Mouse (Mus musculus) common myeloid progenitor, adult 5-6 weeks (primary cell): ENCODE results near the gene Dmac2. TPM values are rescaled to one million over a fixed set of nuclear protein-coding genes. Genes with fewer than 3 reads are reported as not detected.

Experiments
- ATAC-seq: replicated peaks from 2 replicates; pipeline ENCODE4 v1.8.0; 2016; ENCODE audit warnings: low read depth, mild to moderate bottlenecking, moderate TSS enrichment, inconsistent platforms; ENCODE audit not compliant: poor library complexity, severe bottlenecking
- total RNA-seq: library from RNA; stranded (forward); fragments of 200-1000, 187-1606 nt; gene quantifications from 2 replicates; pipeline ENCODE4 v1.2.3, GENCODE M21; 2017

Dmac2 gene
- total RNA-seq, 1 experiment from 2014 or later, result 37.2 TPM

DNA sequence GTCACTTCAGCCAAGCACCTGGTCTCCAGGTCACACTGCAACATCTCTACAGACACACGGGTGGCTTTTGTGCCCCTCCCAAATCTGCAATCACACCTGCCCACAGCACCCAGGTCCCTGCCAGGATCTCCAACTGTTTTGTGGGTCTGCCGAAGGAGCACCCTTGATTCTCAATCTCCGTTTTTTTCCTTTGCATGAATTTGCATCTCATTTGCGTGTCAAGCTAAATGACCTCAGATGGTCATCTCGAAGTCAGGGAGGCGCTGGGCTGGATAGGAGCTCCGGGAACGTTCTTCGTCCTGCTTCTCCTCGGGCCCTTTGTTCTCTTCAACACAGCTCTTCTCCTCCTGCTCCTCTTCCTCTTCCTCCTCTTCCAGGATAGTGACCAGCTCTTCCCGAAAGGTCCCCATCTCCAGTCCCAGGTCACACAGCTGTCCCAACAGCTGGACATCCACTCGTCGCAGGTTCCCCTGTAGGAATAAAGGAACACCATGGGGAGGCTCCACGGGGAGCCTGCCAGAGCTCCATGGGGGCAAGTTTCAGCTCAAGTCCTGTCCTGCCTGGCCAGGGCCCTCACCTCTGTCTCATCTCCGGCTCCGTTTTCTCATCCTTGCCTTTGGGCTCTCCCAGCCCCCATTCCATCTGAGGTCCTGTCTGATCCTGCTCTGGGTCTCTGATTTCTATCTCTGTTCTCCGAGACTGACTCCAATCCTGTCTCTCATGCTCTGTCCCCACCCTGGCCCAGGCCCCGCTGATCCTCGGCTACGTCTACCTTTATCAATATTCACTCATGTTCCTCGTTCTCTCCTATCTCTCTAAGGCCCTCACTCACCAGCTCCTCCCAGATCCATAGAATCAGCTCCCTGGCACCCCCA lies 4.1 kb upstream of the Dmac2 start:
- ATAC-seq, result no peak

DNA sequence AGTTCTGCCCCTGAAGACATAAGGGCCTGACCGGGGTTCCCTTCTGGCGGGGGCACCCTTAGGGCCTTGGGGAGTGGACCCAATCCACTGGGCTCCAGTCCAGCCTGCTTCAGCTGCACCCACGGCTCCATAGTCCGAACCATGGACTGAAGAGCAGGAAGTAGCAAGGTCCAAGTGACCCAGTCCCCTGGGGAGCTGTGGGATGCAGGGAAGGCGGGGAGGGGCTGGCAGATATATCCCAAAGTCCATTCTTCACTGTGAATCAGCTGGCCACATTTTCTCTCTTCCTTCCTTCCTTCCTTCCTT lies 3.6 kb upstream of the Dmac2 start, which contains the start of gene Erich4:
Gene Erich4 (minus strand): TSS at position 187 of the 306 bp plus-strand sequence.
- ATAC-seq, result no peak

DNA sequence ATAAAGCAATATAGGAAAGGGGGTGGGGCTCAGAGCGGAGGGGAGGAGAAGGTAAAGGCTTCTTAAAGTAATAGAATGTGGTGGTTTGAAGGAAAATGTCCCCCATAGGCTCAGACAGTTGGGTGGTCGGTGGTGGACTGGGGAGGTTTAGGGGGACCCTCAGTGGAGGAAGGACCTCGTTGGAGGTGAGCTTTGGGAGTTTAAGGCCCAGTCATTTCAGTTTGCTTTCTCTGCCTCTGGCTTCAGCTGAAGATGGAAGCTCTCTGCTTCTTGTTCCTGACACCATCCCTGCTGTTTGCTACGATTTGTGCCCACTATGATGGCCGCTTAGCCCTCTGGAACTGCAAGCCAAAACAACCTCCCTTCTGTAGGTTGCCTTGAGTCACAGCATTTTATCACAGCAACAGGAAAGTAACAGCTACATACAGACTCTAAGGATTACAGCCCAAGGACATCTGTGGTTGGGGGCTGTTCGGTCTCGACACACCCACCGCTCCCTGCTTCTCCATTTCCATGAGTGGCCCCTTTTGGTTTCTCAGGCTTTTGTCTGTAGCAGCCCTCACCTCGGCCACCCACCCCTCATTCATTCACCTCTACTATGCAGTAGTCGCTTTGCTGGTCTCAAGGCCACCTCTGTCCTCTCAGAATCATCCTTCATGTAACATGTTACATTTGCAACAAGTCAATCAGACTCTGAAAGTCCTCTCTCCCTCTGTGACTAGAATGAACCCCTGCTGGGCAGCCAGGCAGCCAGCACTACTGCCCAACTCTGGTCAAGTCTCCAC lies 1.6 kb upstream of the Dmac2 start:
- no peak for ATAC-seq

DNA sequence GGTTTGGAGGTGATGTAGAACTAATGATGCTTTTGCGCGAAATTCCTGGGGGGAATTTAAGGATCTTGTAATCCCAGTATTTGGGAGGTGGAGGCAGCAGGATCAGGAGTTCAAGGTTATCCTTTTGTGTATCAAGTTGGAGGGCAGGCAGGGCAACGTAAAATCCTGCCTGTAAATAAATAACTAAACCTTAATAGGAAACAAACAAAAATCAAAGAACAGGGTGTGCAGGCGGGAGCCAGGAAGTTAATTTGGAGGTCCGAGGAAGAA lies 443 bp downstream of the Dmac2 start:
- no peak for ATAC-seq

DNA sequence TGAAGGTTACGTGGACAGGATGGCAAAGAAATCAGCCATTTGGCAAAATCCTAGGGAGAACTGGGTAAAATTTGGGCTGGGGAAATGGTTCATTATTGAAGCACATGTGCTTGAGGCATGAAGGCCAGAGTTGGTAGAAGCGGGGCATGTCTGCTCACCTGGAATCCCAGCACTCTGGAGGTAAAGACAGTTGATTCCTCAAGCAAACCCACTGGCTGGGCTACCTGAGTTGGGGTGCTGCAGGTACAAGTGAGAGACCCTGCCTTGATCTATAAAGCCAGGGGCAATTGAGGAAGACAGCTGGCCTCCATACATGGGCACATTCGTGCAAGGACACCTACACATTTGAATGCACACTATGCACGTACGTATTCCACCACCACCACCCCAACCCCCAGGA lies 887 bp downstream of the Dmac2 start:
- ATAC-seq, result no peak

DNA sequence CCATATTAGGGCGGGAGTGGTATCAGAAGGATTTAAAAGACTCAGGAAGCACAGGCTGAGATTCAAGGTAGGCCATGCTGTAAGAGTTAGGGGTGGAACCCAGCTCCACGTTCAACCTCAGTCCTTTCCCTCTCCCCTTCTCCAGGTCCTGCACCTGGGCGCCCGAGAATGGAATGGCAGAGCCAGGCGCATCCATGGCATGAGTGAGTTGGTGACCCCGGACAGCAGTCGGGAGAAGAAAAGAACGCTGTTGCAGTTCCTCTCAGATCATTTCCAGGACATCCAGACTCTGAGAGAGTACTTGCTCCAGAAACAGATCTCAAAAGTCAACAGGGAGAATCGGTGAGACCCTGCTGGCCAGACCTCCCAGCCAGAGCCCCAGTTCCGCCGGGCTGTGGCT lies 1.5 kb downstream of the Dmac2 start:
- ATAC-seq, result no peak

GRCm38 (mm10) chr7:25623857-25624370 lies 4.7 kb downstream of the Dmac2 start:
- no peak for ATAC-seq

- no peak for ATAC-seq
These were observed 5.6 kb downstream of the Dmac2 start for GRCm38 (mm10) chr7:25624851-25625250.

DNA sequence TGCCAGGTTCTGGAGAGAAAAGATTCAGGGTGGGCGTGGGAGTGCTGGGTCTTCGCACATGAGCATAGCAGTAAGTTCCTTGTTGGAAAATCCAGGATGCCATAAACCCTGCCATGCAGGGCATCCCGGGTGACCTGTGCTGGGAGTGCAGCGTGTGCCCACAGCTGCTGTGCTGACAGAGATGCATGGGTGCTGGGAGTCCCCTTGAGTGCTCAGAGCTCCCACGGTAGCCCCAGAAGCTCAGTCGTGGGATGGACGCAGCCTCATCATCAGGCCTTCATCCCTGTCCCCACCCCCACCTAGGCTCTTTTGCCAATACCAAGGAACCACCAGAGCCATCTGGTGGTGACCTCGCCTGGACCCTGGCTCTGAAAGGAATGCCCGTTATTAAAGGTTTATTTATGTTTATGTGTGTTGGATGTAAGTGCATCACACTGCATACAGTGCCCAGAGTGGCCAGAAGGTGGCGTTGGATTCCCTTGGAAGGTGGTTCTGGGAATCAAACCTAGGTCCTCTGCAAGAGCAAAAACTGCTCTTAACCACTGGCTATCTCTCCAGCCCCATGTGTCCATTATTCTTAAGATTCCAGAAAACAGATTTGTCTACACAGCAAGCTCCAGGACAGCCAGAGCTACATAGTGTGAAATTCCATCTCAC lies 6.5 kb downstream of the Dmac2 start:
- 0 out of 2 replicates have a peak, but pooled peaks have one; percentile 22 for ATAC-seq

GRCm38 (mm10) chr7:25626509-25627430 lies 7.6 kb downstream of the Dmac2 start, which contains the start of gene B3gnt8:
B3gnt8 (plus strand) TSS chr7:25626654.
- ATAC-seq, result peak; percentile 27

- peak; percentile 61 for ATAC-seq
These were observed 8.5 kb downstream of the Dmac2 start for GRCm38 (mm10) chr7:25627431-25628322.

DNA sequence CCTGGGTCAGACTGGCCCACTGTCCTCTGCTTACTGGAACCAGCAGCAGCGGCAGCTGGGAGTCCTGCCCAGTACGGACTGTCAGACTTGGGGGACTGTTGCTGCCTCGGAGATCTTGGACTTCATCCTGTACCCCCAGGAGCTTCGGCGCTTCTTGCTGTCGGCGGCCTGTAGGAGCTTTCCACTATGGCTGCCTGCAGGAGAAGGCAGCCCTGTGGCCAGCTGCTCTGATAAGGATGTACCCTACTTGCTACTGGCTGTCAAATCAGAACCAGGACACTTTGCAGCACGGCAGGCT lies 9.1 kb downstream of the Dmac2 start:
- no peak for ATAC-seq

DNA sequence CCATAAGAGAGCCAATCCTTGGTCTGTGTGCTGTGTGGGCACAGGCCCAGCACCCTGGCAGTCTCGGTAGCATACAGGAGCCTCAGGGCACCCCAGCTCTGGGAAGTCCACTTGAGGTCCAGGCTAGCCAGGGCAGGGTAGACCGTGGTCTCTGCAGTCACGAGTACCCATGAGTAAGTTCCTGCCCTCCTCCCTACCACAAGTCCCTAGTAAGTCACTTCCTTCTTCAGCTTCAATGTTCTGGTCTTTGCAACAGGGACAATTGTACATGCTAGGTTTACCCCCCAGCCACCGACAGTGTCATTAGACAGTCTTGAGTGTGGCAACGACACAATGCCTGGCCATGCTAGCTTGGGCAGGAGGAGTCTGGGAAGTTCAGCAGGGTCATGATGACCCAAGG lies 13.5 kb downstream of the Dmac2 start:
- peak; percentile 76 for ATAC-seq

- ATAC-seq, result no peak
These were observed 17.2 kb downstream of the Dmac2 start for GRCm38 (mm10) chr7:25636373-25636772.

DNA sequence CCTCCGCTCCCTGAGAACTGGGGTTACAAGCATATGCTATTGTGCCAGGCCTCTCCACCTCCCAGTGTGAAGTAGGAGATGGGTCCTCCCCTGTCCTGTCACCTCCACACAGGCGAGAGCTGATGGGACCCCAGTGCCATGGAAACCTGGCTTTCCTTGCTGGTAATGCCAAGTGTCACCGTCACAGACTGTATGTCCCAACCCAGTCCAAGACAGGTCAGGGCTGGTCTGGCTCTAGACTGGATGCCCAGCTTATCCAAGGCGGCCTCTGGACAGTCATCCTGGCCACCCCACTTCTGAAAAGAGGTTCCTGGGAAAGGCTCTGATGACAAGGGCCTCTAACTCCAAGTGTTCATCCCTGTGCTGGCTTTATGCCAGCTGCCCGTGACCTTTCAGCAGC lies 17.9 kb downstream of the Dmac2 start:
- no peak for ATAC-seq

- ATAC-seq, result no peak
These were observed 20.5 kb downstream of the Dmac2 start for GRCm38 (mm10) chr7:25639754-25640153.

DNA sequence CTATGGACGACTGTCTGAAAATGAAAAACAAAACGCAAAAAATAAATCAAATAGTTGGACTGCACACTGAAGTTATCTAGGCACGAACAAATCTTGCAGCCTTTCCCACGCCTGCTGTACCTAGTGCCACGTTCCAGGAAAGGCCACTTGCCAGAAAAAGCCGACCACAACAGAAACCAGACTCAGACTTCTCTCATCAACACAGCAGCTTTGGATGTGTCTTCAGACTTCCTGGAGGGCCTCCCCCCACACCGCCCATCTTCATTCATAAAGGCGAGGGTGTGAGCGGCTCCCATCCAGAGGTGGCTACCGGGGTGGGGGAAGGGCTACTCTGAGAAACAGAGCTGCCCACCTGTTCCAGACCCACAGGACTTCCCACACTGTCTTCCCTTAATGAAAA lies 24.9 kb downstream of the Dmac2 start:
- peak; percentile 43 for ATAC-seq

DNA sequence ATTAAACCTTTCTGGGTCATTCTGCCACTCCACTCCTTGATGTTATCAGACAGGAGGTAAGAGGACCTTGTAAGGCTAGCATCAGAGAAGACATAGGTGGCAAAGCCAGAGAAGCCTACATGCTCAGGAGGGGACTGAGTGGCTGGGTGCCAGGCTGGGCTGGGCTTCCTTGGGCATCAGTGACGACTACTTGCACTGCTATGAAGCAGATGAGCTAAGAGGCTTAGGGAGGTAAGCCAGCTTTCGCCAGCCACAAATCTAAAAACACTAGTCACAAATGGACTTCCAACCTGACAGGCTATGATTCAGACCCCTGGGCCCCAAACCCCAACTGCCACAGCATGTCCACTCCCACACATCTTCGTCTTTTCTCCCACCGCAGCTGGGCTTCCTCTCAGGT lies 25.4 kb downstream of the Dmac2 start:
- peak; percentile 30; the same call in 1 of the 2 replicates for ATAC-seq

GRCm38 (mm10) chr7:25645074-25645473 lies 25.9 kb downstream of the Dmac2 start:
- 0 out of 2 replicates have a peak, but pooled peaks have one; percentile 12 for ATAC-seq
